Mouse (Mus musculus) NIH3T3 (cell line): ENCODE results near the gene Abr.
A peak's percentile ranks its signal among the peaks of the same experiment; 100 is the strongest.

Experiments used
- DNase-seq: peaks from one replicate; pipeline ENCODE4 v3.0.0-alpha.2; 2012; ENCODE audit warnings: low read depth

The Abr gene

GRCm38 (mm10) chr11:76456897-76457296 is 165.2 kb downstream of the Abr start:
- no peak for DNase-seq

- DNase-seq: peak; percentile 91
These were observed 165.9 kb downstream of the Abr start for GRCm38 (mm10) chr11:76456233-76456632.

GRCm38 (mm10) chr11:76454492-76454891 is 167.6 kb downstream of the Abr start:
- peak; percentile 91 for DNase-seq

- no peak for DNase-seq
These were observed 171.9 kb downstream of the Abr start for GRCm38 (mm10) chr11:76450202-76450561.

- DNase-seq: peak; percentile 81
These were observed 172.5 kb downstream of the Abr start for GRCm38 (mm10) chr11:76449520-76450201.

GRCm38 (mm10) chr11:76446251-76446650 is 175.9 kb downstream of the Abr start:
- DNase-seq: peak; percentile 53

GRCm38 (mm10) chr11:76445459-76445858 is 176.7 kb downstream of the Abr start:
- no peak for DNase-seq

- DNase-seq: no peak
These were observed 182.4 kb downstream of the Abr start for GRCm38 (mm10) chr11:76439666-76440065.

- DNase-seq: no peak
These were observed 185.2 kb downstream of the Abr start for GRCm38 (mm10) chr11:76436864-76437437.

- no peak for DNase-seq
These were observed 186.1 kb downstream of the Abr start for GRCm38 (mm10) chr11:76436009-76436408.

GRCm38 (mm10) chr11:76429966-76430631 is 192.0 kb downstream of the Abr start:
- peak; percentile 31 for DNase-seq

GRCm38 (mm10) chr11:76429556-76429955 is 192.6 kb downstream of the Abr start:
- DNase-seq: no peak

GRCm38 (mm10) chr11:76429046-76429445 is 193.1 kb downstream of the Abr start:
- DNase-seq: peak; percentile 30

- no peak for DNase-seq
These were observed 194.3 kb downstream of the Abr start for GRCm38 (mm10) chr11:76427781-76428180.

GRCm38 (mm10) chr11:76425749-76426148 is 196.4 kb downstream of the Abr start:
- no peak for DNase-seq

GRCm38 (mm10) chr11:76420896-76421295 is 201.2 kb downstream of the Abr start:
- no peak for DNase-seq

GRCm38 (mm10) chr11:76419179-76419578 is 202.9 kb downstream of the Abr start:
- DNase-seq: no peak

GRCm38 (mm10) chr11:76418423-76418822 is 203.7 kb downstream of the Abr start:
- peak; percentile 41 for DNase-seq

GRCm38 (mm10) chr11:76415985-76416384 is 206.1 kb downstream of the Abr start:
- DNase-seq: peak; percentile 82

- peak; percentile 83 for DNase-seq
These were observed 207.1 kb downstream of the Abr start for GRCm38 (mm10) chr11:76415001-76415400.

GRCm38 (mm10) chr11:76413202-76413601 is 208.9 kb downstream of the Abr start:
- no peak for DNase-seq

GRCm38 (mm10) chr11:76410826-76411225 is 211.3 kb downstream of the Abr start:
- peak; percentile 85 for DNase-seq
